Comparison of ENCODE assay signal across 19 mouse cellular contexts in genomic region chr5:115081636-115082035, GRCm38 (mm10). TPM values are rescaled to one million over a fixed set of nuclear protein-coding genes. Genes with fewer than 3 reads are reported as not detected.
"Had no signal": no experiment of that assay in that cellular context is flagged by ENCODE, and none has a peak within 500 bp of the region (broad histone marks: within the 10 kb centered on the region; RNA-seq: fewer than 3 reads in every experiment).

No protein-coding gene starts in this region.

- DNase-seq: kidney, adult 11 months; kidney, adult 8-10 months; kidney, postnatal 25 days; left cerebral cortex, postnatal 4 days; liver, embryonic 13.5 days; lung, adult 2 months; lung, postnatal 14 days; lung, postnatal 4 days; midbrain, embryonic 14.5 days; right cerebral cortex, adult 18-20 months; right cerebral cortex, postnatal 14 days; right cerebral cortex, postnatal 4 days had no signal

- H3K27me3 ChIP-seq: intestine, embryonic 15.5 days; limb, embryonic 12.5 days; limb, embryonic 15.5 days; liver, embryonic 13.5 days; neural tube, embryonic 12.5 days; neural tube, embryonic 15.5 days had no signal

- H3K9me3 ChIP-seq: intestine, embryonic 15.5 days; limb, embryonic 12.5 days; limb, embryonic 15.5 days; liver, embryonic 13.5 days; neural tube, embryonic 12.5 days; neural tube, embryonic 15.5 days had no signal

- ATAC-seq: intestine, embryonic 15.5 days had no signal

- H3K4me2 ChIP-seq: intestine, embryonic 15.5 days; limb, embryonic 12.5 days; limb, embryonic 15.5 days; liver, embryonic 13.5 days; midbrain, embryonic 11.5 days; neural tube, embryonic 12.5 days; neural tube, embryonic 15.5 days had no signal

- H3K4me1 ChIP-seq: intestine, embryonic 15.5 days; limb, embryonic 12.5 days; limb, embryonic 15.5 days; neural tube, embryonic 12.5 days; neural tube, embryonic 15.5 days had no signal

- H3K4me3 ChIP-seq: intestine, embryonic 15.5 days; limb, embryonic 12.5 days; limb, embryonic 15.5 days; liver, embryonic 13.5 days; neural tube, embryonic 12.5 days; neural tube, embryonic 15.5 days had no signal

- H3K9ac ChIP-seq: intestine, embryonic 15.5 days; limb, embryonic 12.5 days; limb, embryonic 15.5 days; liver, embryonic 13.5 days; neural tube, embryonic 12.5 days; neural tube, embryonic 15.5 days had no signal

- H3K27ac ChIP-seq: intestine, embryonic 15.5 days; limb, embryonic 12.5 days; limb, embryonic 15.5 days; liver, embryonic 13.5 days; neural tube, embryonic 12.5 days; neural tube, embryonic 15.5 days; stomach, postnatal 0 days had no signal

RNA-seq across cellular contexts. Expression of gene Gm10401, which starts 16.5 kb away (rescaled TPM):
- polyA plus RNA-seq: lung, adult 2 months had no signal
